Mouse (Mus musculus) heart, embryonic 11.5 days (tissue): ENCODE data around the gene Gm5901. TPM values are rescaled to one million over a fixed set of nuclear protein-coding genes. Genes with fewer than 3 reads are reported as not detected.
"Not testable (repeated sequence)": the region's sequence is repeated elsewhere in the genome, so short reads cannot be mapped to it uniquely, and the experiment has no call there.

ENCODE experiments used
- ATAC-seq: fragments of 200-750 bp; cut with Nextera tagmentation; replicated peaks from 2 replicates; pipeline ENCODE4 v1.8.0; 2017; ENCODE audit warnings: moderate library complexity; ENCODE audit not compliant: insufficient number of reproducible peaks, low FRiP score, low TSS enrichment
- H3K27ac ChIP-seq: fragments of 300-500 bp; sonication (generic); 2 replicates; pipeline ENCODE4 v1.5.1; 2014; ENCODE audit warnings: mild to moderate bottlenecking, low read depth, low read length
- H3K27me3 ChIP-seq: fragments of 300-500 bp; sonication (generic); 2 replicates; pipeline ENCODE4 v1.6.1; 2014; ENCODE audit warnings: mild to moderate bottlenecking, low read length, mixed read lengths; ENCODE audit not compliant: control insufficient read depth, insufficient read depth
- H3K36me3 ChIP-seq: fragments of 300-500 bp; sonication (generic); 2 replicates; pipeline ENCODE4 v1.6.1; 2014; ENCODE audit warnings: mild to moderate bottlenecking, low read length, moderate library complexity, mixed read lengths; ENCODE audit not compliant: control insufficient read depth, insufficient read depth
- H3K4me1 ChIP-seq: fragments of 300-500 bp; sonication (generic); 2 replicates; pipeline ENCODE4 v1.6.1; 2014; ENCODE audit warnings: low read length; ENCODE audit not compliant: control insufficient read depth, insufficient read depth
- H3K4me2 ChIP-seq: fragments of 300-500 bp; sonication (generic); 2 replicates; pipeline ENCODE4 v1.6.1; 2014; ENCODE audit warnings: mild to moderate bottlenecking, moderate library complexity
- H3K4me3 ChIP-seq: fragments of 300-500 bp; sonication (generic); 2 replicates; pipeline ENCODE4 v1.5.1; 2014; ENCODE audit warnings: low read depth, low read length
- H3K9ac ChIP-seq: fragments of 300-500 bp; sonication (generic); 2 replicates; pipeline ENCODE4 v1.6.1; 2014; ENCODE audit warnings: mild to moderate bottlenecking, low read depth, low read length, moderate library complexity
- H3K9me3 ChIP-seq: fragments of 300-500 bp; sonication (generic); replicated peaks from 2 replicates; pipeline ENCODE4 v1.6.1; 2016; ENCODE audit warnings: low read length; ENCODE audit not compliant: control insufficient read depth
- WGBS: fragments of 180-500 bp; shearing (Covaris S2); extraction: QIAGEN DNeasy Blood & Tissue Kit; methylation state at CpG from one replicate; pipeline ENCODE4 v1.1.7; 2014; ENCODE audit not compliant: insufficient replicate concordance; 5-methylcytosine and 5-hydroxymethylcytosine counted together
- polyA plus RNA-seq: library from polyadenylated mRNA; unstranded; fragments of >200 nt; fragmentation: Nextera tagmentation; extraction: Ambion mirVana; gene quantifications from 2 replicates; pipeline ENCODE4 v1.2.1, GENCODE M21; 2014

Gene Gm5901
- polyA plus RNA-seq, 1 experiment from 2014 or later, result not detected

DNA sequence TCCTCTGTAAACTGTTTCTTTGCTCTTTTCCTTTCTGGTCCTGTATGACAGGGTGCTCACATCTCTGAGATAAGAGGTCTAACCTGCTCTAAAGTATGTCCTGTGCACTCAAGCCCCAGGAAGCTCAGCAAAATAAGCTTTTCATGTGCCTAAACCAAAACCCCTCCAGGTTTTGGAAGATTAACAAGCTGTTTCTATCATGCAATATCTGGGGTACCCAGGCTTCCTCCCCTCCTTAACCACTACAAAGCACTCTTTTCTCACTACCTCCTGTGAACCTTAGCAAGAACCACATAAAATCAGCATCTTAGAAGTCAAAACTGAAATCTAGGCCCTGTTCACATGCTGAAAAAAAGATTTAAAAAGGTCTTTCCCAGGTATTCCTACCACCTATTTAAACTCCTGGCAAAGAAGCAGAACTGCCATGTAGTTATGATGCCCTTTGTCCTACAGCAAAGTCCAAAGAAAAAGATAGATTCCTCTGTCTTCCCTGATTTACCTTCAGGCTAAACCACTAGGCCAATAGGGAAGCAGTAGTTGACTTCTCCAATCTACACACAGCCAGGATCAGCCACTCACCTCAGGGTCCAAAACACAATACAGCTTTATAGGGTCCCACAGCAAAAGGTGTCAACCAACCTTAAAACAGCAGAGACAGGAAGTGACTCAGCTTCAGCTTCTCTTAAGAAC, 20.4 kb downstream of the Gm5901 start:
- no peak for ATAC-seq
- no peaks in the 10 kb centered on the region for H3K27me3 ChIP-seq
- H3K4me3 ChIP-seq, result no peak overlapping the region
- H3K27ac ChIP-seq, result no peak overlapping the region
- H3K9ac ChIP-seq, result no peak overlapping the region
- H3K9me3 ChIP-seq, result no peaks in the 10 kb centered on the region
- no peak overlapping the region for H3K4me2 ChIP-seq
- no peaks in the 10 kb centered on the region for H3K36me3 ChIP-seq
- peaks cover 6% of the 10 kb centered on the region; the same call in 1 of the 2 replicates for H3K4me1 ChIP-seq

DNA sequence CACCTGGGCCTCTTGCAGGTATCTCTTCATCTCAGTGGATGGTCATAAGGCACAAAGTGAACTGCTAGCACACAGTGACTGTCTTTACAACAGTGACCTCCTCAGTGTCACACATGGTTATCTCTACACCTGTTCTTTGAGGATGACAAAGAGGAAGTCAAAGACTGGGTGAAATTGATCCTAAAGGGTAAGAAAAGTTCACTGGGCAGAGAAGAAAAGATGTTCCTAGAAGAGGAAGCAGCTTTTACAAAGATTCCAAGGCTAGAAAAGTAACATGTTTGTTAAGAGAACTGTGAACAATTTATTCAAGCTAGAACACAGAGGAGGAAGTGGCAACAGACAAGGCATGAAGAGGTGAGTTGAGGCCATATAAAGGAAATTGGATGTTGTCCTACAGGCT, 21.3 kb downstream of the Gm5901 start:
- Histone ChIP-seq H3K27ac (no peak overlapping the region), H3K4me2 (no peak overlapping the region), H3K9me3 (no peaks in the 10 kb centered on the region), H3K4me3 (no peak overlapping the region), H3K27me3 (no peaks in the 10 kb centered on the region), H3K4me1 (peaks cover 6% of the 10 kb centered on the region; the same call in 1 of the 2 replicates), H3K9ac (no peak overlapping the region), H3K36me3 (no peaks in the 10 kb centered on the region)
- no peak for ATAC-seq

DNA sequence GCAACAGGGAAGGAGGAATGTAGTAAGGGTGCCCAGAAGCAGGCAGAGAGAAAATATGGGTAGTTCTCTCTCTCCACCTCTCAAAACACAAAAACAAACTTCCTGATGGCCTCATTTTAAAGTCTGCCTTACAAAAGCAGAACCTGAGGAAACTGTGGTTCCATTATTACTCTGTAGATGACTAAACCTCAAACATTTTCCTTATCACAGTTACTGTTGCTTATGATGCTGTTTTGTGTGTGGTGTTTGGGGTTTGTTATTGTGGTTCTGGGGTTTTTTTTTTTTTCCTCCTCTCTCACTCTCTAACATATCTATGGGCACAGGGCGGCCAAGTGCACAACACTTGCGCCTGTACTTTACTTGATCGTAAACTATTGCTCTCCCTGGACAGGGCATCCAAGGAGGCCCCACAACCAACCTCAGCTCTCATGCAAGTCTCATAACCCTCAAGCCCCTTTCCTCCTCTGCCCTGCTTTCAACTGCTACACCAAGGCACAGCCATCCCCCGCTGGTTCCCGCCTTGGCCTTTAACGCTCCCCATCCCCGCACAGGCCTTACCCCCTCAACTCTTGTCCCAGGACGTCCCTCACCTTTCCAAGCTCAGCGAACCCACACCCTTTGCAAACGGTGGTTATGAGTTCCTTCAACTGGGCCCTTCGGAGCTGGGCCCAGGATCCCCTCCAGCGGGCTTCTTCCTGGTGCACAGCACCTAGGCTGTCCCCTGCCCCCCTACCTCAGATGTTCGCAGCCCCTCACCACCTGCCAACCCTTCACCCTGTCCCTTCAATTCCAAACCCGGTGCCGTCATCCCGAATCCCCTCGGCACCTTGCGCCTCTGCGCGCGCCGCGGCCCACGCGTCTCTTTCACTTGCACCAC, 24.5 kb downstream of the Gm5901 start:
- WGBS, result 2% methylated on average over 25 of the region's 25 CpGs
- H3K27ac ChIP-seq, result peak overlapping the region; percentile 54; the same call in 1 of the 2 replicates

DNA sequence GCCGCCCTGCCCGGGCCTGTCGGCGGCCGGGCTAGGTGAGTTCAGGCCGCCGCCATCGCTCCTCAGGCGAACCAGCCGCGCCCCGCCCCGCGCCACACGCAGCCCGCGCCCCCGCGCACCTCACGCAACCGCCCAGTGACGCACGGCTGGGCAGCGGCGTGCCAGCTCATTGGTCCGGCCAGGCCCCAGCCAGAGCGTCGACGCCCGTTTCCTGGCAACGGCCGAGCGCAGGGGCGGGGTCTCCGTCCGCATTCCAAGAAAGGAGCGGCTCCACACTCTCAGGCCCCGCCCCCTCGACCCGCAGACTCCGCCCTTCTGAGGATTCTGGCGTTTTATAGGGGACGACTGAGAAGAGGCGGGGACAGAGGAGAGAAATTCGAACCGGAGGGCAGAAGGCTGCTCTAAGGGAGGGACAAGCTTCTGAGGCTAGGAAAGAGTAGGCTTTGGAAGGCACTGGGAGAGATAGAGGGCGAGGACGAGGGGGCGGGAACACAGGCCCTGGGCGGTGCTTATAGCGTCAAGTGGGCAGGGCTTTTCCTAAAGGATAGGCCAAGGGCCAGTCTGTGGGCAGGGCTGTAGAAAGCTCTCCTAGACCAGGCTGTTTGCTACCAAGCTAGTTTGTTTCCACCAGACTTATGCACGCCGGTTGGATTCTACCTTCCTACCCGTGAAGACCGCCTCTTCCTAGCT, 25.2 kb downstream of the Gm5901 start, which contains the start of gene Fam160a2:
Gene Fam160a2 (minus strand): TSS at position 120 of the 690 bp plus-strand sequence.
- Histone ChIP-seq H3K36me3 (no peaks in the 10 kb centered on the region), H3K4me3 (peak within 1 kb of the TSS; percentile 81), H3K4me1 (peaks cover 6% of the 10 kb centered on the region; the same call in 1 of the 2 replicates), H3K4me2 (peak within 1 kb of the TSS; percentile 73), H3K9ac (peak within 1 kb of the TSS; percentile 85), H3K27me3 (no peaks in the 10 kb centered on the region), H3K27ac (peak within 1 kb of the TSS; percentile 82), H3K9me3 (no peaks in the 10 kb centered on the region)
- under 1% methylated on average over 55 of the region's 55 CpGs for WGBS
- ATAC-seq, result peak; percentile 98

More for the DNA sequence above, 24.5 kb downstream of the Gm5901 start:
- ATAC-seq, result peak; percentile 13
- Histone ChIP-seq H3K4me2 (peak overlapping the region; percentile 73), H3K9me3 (no peaks in the 10 kb centered on the region), H3K4me3 (peak overlapping the region; percentile 81), H3K36me3 (no peaks in the 10 kb centered on the region), H3K4me1 (peaks cover 6% of the 10 kb centered on the region; the same call in 1 of the 2 replicates), H3K9ac (peak overlapping the region; percentile 85), H3K27me3 (no peaks in the 10 kb centered on the region)

- Histone ChIP-seq H3K9me3 (no peaks in the 10 kb centered on the region), H3K9ac (no peak within 1 kb of the TSS), H3K27me3 (no peaks in the 10 kb centered on the region), H3K4me3 (no peak within 1 kb of the TSS), H3K4me1 (no peaks in the 10 kb centered on the region), H3K4me2 (no peak within 1 kb of the TSS), H3K27ac (no peak within 1 kb of the TSS), H3K36me3 (no peaks in the 10 kb centered on the region)
- ATAC-seq, result no peak
- 66% methylated on average over 5 of the region's 5 CpGs for WGBS
Measured at GRCm38 (mm10) chr7:105404268-105404667, 29.4 kb downstream of the Gm5901 start, which contains the start of gene Cnga4. Cnga4 (plus strand) TSS chr7:105404568.

GRCm38 (mm10) chr7:105406322-105406721, 31.5 kb downstream of the Gm5901 start:
- no peak for ATAC-seq
- Histone ChIP-seq H3K9ac (no peak overlapping the region), H3K4me3 (no peak overlapping the region), H3K9me3 (no peaks in the 10 kb centered on the region), H3K4me2 (no peak overlapping the region), H3K27ac (no peak overlapping the region), H3K36me3 (no peaks in the 10 kb centered on the region), H3K4me1 (no peaks in the 10 kb centered on the region), H3K27me3 (no peaks in the 10 kb centered on the region)
- WGBS, result 63% methylated on average over 1 of the region's 1 CpGs

GRCm38 (mm10) chr7:105411874-105412632, 37.2 kb downstream of the Gm5901 start:
- not testable (repeated sequence) for H3K9ac ChIP-seq, H3K27ac ChIP-seq, H3K4me1 ChIP-seq, H3K9me3 ChIP-seq, H3K4me3 ChIP-seq, H3K36me3 ChIP-seq, H3K27me3 ChIP-seq, H3K4me2 ChIP-seq
- ATAC-seq, result peak; percentile 31; the same call in 1 of the 2 replicates
- WGBS, result 50% methylated on average over 8 of the region's 8 CpGs

DNA sequence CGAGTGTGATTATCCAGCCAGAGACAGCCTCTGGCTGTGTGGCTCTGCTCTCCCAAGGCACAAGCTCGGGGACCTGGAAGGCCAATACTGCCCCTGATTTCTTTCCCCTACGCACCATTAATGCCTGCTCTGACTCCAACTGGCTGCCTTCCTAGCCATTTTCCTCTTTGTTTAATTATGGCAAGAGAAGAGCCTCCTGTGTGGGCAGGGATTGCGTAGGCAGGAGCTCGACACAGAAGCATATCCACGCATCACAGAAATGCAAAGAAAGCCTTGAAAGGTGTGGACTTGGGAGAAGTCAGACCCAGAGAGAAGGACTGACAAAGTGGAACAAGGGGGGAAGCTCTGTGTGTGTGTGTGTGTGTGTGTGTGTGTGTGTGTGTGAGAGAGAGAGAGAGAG, 39.5 kb downstream of the Gm5901 start:
- 56% methylated on average over 6 of the region's 6 CpGs for WGBS
- H3K4me2 ChIP-seq, result no peak overlapping the region
- no peak overlapping the region for H3K27ac ChIP-seq
- no peaks in the 10 kb centered on the region for H3K36me3 ChIP-seq
- no peaks in the 10 kb centered on the region for H3K9me3 ChIP-seq
- no peak for ATAC-seq
- no peaks in the 10 kb centered on the region for H3K4me1 ChIP-seq
- no peak overlapping the region for H3K4me3 ChIP-seq
- no peaks in the 10 kb centered on the region; the same call in 1 of the 2 replicates for H3K27me3 ChIP-seq
- H3K9ac ChIP-seq, result no peak overlapping the region
